Mouse (Mus musculus): ENCODE results near the gene Map3k7cl. TPM values are rescaled to one million over a fixed set of nuclear protein-coding genes. Genes with fewer than 3 reads are reported as not detected.
A peak's percentile ranks its signal among the peaks of the same experiment; 100 is the strongest.

The Map3k7cl gene
- polyA plus RNA-seq (2015; fragmentation: Nextera tagmentation; extraction: Ambion mirVana), result 0.77 and 0.81 TPM in 2 replicates

GRCm38 (mm10) chr16:87552907-87553691, at the start of gene Map3k7cl:
Map3k7cl (plus strand) TSS chr16:87553330.
- no peak for DNase-seq (ENCODE audit: low spot score)

DNA sequence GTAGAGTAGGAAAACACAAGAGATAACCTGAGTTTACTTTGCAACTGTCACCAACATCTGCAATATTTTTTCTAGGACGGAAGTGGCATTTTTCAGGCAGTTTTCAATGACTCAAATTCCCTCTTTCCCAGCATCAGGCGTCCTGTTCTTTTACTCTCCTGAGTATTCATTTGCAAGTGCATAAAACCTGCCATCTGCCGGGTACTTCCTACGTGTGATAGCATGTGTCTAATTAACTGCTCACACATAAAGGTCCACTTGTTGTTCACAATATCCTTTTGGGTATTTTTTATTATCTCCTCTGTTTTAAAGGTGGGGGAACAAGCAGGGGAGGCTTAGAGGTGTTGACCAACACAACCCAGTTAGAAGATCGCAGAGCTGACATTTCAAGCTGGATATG, 41.4 kb upstream of the Map3k7cl start:
- DNase-seq (ENCODE audit: low spot score), result no peak

DNA sequence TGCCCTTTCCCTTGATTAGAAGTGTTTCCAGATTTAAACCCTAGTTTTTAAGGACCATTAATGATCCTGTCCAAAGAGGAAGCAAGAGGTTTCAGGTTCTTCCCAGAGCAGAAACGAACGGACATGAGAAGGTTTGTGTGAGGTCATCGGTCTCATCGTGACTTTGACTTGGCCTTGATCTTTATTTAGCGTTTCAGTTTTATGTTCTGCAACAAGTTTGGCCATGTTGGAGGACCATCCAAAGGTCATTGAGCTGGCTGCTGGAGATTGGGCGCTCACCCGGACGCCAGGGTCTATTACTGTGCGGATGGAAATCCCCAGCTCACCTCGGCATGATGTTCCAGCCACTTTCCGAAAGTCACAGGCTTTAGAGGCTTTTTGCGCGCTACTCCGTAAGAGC, 40.8 kb upstream of the Map3k7cl start:
- no peak for DNase-seq (ENCODE audit: low spot score)

DNA sequence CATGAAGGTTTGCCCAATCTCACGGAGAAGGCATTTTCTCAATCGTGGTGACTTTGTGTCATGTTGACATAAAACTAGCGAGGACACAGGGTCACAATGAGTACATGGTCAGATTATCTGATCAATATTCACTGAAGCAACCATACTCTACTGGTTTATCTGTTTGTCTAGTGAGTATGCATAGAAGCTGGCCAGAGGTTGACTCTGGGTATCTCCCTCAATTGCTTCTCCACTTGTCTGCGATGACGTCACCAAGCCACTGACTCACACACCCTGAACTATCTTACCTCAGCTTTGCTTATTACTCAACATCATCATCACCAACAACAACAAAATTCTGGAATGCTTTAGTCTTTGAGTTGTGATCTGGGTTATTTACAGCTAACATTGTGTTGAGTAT, 28.9 kb upstream of the Map3k7cl start:
- DNase-seq (ENCODE audit: low spot score), result no peak

DNA sequence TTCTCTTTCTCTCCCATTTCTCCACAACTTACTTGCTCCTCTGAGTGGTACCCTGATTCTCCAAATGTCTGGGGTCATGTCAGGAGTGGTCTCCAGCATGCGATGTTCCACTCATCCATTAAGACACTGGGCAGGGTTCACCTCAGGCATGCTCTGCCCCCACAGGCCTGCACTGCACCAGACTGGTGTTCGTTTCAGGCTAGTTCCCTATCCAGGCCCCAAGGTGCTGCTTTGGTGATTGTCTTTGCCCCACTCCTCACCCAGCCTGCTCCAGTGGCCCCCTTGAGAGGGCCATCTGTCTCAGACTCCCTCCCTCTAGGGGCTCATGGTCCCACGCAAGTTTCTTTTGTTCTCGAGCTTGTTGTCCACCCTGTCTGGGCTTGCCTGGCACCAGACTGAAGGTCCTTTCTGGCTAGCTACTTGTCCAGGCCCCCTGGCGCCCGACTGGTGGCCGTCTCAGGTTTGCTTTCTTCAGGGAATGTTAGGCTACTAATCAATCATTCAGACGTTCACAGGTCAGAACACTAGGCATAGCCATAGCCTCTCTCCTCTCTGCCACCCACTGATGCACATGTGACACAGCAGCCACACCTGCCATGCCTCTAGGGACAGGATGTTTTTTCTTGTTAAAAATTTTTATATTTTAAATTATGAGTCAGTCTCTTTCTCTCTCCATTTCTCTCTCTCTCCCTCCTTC, 25.4 kb upstream of the Map3k7cl start:
- no peak for DNase-seq (ENCODE audit: low spot score)

- DNase-seq (ENCODE audit: low spot score), result no peak
Observed at GRCm38 (mm10) chr16:87528755-87529154, 24.4 kb upstream of the Map3k7cl start.

DNA sequence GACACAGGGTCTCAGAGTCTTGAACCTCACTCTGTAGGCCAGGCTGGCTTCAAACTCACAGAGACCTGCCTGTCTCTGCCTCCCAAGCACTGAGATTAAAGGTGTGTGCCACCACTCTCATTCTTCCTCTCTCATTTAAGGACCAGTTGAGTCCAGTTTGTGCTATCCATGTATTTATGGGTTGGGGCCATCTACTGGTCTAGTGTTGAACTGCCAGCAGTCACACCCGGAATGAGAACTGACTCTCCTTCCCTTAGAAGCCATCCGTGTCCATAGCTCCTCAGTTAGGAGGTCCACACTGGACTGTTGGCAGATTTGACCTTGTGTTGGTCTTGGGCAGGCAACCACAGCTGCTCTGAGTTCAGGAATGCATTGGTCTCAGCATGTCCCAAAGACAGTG, 4.8 kb upstream of the Map3k7cl start:
- no peak for DNase-seq (ENCODE audit: low spot score)

DNA sequence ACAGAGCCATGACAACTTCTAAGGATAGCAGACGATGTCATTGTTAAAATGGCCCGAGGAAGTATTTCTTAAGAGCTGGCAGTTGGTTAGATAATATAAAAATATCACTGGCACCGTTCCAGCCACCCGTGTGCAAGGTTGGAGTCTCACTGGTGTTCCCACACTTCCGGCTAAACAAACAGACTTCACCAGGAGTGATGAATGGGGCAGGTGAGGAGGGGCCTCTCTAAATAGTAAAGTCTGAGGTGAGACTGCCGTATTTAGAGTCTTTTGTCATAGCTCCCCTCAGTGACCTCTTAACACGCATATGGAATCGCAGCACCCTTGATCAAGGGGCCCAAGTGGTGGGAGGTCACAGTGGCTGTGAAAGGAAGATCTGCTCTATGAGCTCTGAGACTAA, 3.2 kb downstream of the Map3k7cl start:
- DNase-seq (ENCODE audit: low spot score), result no peak

GRCm38 (mm10) chr16:87561501-87561900, 8.4 kb downstream of the Map3k7cl start:
- no peak for DNase-seq (ENCODE audit: low spot score)

GRCm38 (mm10) chr16:87563524-87563923, 10.4 kb downstream of the Map3k7cl start:
- no peak for DNase-seq (ENCODE audit: low spot score)

DNA sequence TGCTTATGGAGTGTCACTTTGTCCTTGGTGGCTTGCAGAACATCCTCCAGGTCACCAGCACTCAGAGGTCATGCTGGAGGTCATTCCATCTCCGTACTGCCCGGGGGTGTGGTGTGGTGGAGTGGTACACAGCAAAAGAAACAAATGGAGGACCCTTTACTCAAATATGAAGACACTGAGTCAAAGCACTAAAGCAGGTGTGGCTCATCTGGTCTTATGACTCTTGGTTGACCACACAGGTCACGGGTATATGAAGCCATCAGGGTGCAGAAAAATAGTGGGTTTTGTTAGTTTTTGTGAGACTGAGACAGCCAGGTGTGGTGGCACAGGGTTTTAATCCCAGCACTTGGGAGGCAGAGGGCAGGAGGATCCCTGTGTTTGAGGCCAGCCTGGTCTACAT, 11.4 kb downstream of the Map3k7cl start:
- DNase-seq (ENCODE audit: low spot score), result no peak

- DNase-seq (ENCODE audit: low spot score), result no peak
Observed at GRCm38 (mm10) chr16:87567572-87567971, 14.4 kb downstream of the Map3k7cl start.

GRCm38 (mm10) chr16:87568241-87568640, 15.1 kb downstream of the Map3k7cl start:
- DNase-seq (ENCODE audit: low spot score), result no peak

DNA sequence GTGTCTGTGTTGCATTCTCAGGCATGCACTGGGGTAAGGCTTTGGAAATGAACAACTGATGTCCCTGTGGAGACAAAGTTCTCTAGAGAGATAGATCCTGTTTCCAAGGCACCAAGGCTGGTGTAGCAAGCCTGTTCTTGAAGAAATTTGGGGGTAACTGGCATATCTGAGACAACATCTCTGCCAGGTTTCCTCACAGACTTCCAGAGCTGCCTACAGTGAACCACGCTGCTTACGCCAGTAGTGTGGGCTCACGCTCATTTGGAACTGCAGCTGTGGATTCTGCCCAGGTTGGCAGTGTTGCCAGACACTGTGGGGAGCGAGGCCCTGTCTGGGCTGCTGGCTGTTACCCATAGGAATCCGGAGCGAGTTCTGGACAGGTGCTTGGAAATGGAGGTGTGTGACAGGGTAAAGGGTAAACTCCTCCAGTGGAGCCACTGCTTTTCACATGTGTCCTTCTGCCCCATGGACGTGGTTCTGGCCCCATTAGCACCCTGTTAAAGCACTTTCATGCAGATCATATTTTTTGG, 16.5 kb downstream of the Map3k7cl start:
- no peak for DNase-seq (ENCODE audit: low spot score)

- DNase-seq (ENCODE audit: low spot score), result no peak
Observed at GRCm38 (mm10) chr16:87570334-87570733, 17.2 kb downstream of the Map3k7cl start.

DNA sequence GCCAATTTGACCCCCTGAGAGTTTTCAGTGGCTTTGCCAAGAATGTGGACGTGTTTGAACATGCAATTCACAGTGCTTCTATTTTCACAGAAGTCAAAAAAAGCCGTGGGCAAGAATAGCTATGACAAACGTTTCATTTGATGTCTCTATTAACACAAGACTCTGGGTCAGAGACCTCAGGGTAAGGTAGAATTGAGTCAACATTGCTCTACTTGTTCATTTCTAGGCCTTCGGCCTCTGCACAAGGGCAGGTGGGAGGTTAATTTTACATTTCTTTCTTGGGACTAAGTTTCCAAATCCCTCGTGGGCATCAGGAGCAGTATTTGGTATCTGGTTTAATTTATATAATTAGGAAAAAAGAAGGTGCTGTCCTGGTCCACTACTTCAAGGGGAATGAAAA, 20.3 kb downstream of the Map3k7cl start:
- DNase-seq (ENCODE audit: low spot score), result no peak

DNA sequence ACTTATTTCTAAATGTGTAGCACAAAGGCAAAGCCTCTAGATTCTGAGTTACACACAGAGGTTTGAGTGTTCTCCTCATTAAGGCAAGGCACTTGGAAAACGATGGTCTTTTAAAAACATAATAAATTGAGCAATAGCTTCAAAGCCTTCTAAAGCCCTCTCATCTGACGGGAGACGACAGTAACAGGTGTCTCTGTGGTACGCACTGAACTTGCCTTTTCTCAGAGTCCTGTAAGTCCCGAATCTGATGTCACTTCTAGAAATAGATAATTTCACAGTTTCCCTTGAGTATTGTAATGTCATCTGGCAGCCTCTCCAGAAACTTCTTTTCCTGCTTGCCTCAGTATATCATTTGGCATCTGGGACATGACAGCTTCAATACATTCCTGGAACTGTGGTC, 21.0 kb downstream of the Map3k7cl start:
- no peak for DNase-seq (ENCODE audit: low spot score)

GRCm38 (mm10) chr16:87575600-87575999, 22.5 kb downstream of the Map3k7cl start:
- DNase-seq (ENCODE audit: low spot score), result no peak

DNA sequence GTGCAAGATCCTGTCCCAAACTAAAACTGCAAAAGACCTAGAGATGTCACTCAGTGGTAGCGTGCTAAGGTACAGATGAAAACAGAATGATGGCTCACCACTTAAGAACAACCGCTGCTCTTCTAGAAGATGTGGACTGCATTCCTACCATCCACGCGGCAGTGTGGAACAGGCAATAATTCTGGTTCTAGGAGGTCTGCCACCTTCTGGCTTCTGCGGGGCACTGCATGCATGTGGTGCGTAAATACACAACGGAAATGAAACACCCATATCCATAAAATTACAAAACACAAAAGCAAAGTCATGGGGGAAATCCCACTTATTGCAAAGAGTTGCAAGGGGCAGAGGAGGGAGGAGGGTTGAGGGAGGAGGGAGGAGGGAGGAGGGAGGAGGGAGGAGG, 25.8 kb downstream of the Map3k7cl start:
- DNase-seq (ENCODE audit: low spot score), result no peak

GRCm38 (mm10) chr16:87579462-87579861, 26.3 kb downstream of the Map3k7cl start:
- no peak for DNase-seq (ENCODE audit: low spot score)

GRCm38 (mm10) chr16:87582776-87583175, 29.6 kb downstream of the Map3k7cl start:
- no peak for DNase-seq (ENCODE audit: low spot score)

DNA sequence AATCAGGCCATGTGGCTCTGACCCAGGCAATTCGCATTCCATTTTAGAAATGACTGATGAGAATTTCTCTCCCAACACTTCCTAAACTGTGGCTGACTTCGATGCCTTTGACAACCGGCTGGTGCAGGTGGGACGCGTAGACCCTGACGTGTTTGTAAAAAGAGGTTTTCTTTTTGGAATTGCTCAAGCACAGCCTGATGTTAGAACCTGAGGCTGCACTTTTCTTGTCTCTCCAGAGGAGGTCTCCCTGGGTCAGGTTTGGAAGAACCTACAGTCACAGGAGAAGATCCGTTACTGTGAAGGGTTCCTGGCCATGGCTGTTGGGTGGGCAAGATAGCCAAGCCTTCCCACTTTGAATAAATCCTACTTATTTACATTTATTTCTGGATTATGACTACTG, 31.5 kb downstream of the Map3k7cl start:
- DNase-seq (ENCODE audit: low spot score), result peak; percentile 42
